Mouse (Mus musculus) liver, embryonic 16.5 days (tissue): ENCODE results near the gene Ugt1a6a. TPM values are rescaled to one million over a fixed set of nuclear protein-coding genes. Genes with fewer than 3 reads are reported as not detected.
"Not testable (repeated sequence)": the region's sequence is repeated elsewhere in the genome, so short reads cannot be mapped to it uniquely, and the experiment has no call there.

Experiments used
- ATAC-seq: fragments of 200-750 bp; cut with Nextera tagmentation; 2 replicates; pipeline ENCODE4 v1.8.0; 2017; ENCODE audit warnings: low read depth, mild to moderate bottlenecking, moderate number of reproducible peaks, moderate library complexity
- H3K27ac ChIP-seq: fragments of 300-500 bp; sonication (generic); 2 replicates; pipeline ENCODE4 v1.5.1; 2014; ENCODE audit warnings: mild to moderate bottlenecking, low read length
- H3K27me3 ChIP-seq: fragments of 300-500 bp; sonication (generic); 2 replicates; pipeline ENCODE4 v1.6.1; 2014; ENCODE audit warnings: low read depth, low read length, mixed read lengths; ENCODE audit not compliant: control insufficient read depth, insufficient read depth
- H3K36me3 ChIP-seq: fragments of 300-500 bp; sonication (generic); 2 replicates; pipeline ENCODE4 v1.6.1; 2014; ENCODE audit warnings: mild to moderate bottlenecking; ENCODE audit not compliant: control insufficient read depth, insufficient read depth
- H3K4me1 ChIP-seq: fragments of 300-500 bp; sonication (generic); 2 replicates; pipeline ENCODE4 v1.6.1; 2014; ENCODE audit warnings: low read depth, low read length, mixed read lengths; ENCODE audit not compliant: control insufficient read depth
- H3K4me2 ChIP-seq: fragments of 300-500 bp; sonication (generic); 2 replicates; pipeline ENCODE4 v1.6.1; 2014; ENCODE audit warnings: low read depth, low read length, mixed read lengths
- H3K4me3 ChIP-seq: fragments of 300-500 bp; sonication (generic); 2 replicates; pipeline ENCODE4 v1.5.1; 2014; ENCODE audit warnings: low read depth, mild to moderate bottlenecking, low read length
- H3K9ac ChIP-seq: fragments of 300-500 bp; sonication (generic); 2 replicates; pipeline ENCODE4 v1.6.1; 2014; ENCODE audit warnings: low read depth, low read length
- H3K9me3 ChIP-seq: fragments of 300-500 bp; sonication (generic); replicated peaks from 2 replicates; pipeline ENCODE4 v1.6.1; 2016; ENCODE audit warnings: low read length; ENCODE audit not compliant: control insufficient read depth
- WGBS: fragments of 180-500 bp; shearing (Covaris S2); extraction: QIAGEN DNeasy Blood & Tissue Kit; methylation state at CpG from one replicate; pipeline ENCODE4 v1.1.7; 2014; ENCODE audit not compliant: insufficient replicate concordance; 5-methylcytosine and 5-hydroxymethylcytosine counted together
- polyA plus RNA-seq: library from polyadenylated mRNA; unstranded; fragments of >200 nt; fragmentation: Nextera tagmentation; extraction: Ambion mirVana; gene quantifications from 2 replicates; pipeline ENCODE4 v1.2.1, GENCODE M21; 2015

Gene Ugt1a6a
- polyA plus RNA-seq, 1 experiment from 2014 or later = 21.8 TPM

DNA sequence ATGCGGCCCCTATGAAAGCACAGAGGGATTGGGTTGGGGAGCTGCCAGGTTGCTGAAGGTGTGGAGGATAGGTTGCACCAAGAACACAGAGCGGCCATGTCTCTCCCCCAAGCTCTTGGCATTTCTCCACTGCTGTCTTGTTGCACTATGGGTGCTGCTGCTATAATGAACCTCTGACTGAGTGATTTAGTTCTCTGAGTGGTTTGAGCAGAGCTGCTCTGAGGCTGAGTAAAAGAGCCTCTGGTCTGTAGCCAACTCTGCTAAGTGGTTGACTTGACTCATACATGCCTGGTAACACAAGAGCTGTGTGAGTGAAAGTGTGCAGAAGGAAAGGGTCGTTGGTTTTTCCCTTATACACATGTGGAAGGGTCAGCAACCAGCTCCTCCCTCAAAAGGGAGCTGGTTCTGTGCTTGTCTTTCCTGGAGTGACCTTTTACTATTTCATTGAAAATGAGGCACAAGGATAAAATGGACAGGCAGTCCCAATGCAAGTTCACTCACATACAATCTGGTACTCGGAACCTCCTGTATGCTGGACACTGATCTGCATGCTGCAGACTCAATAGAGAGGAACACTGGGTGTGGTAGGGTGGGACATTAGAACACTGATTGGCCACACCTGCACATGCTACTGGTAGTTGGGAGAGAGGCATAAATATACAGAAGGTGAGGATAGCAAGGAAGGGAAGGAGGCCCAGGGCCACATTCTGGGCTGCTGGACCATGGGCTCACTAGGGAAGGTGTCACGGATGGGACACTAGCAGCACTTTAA lies 30.7 kb upstream of the Ugt1a6a start:
- H3K4me2 ChIP-seq = peak overlapping the region; percentile 26
- H3K36me3 ChIP-seq, H3K27ac ChIP-seq, H3K27me3 ChIP-seq, H3K9me3 ChIP-seq, H3K9ac ChIP-seq, ATAC-seq, H3K4me1 ChIP-seq: not testable (repeated sequence)
- H3K4me3 ChIP-seq = peak overlapping the region; percentile 16; the same call in 1 of the 2 replicates
- WGBS = 50% methylated on average over 4 of the region's 5 CpGs

DNA sequence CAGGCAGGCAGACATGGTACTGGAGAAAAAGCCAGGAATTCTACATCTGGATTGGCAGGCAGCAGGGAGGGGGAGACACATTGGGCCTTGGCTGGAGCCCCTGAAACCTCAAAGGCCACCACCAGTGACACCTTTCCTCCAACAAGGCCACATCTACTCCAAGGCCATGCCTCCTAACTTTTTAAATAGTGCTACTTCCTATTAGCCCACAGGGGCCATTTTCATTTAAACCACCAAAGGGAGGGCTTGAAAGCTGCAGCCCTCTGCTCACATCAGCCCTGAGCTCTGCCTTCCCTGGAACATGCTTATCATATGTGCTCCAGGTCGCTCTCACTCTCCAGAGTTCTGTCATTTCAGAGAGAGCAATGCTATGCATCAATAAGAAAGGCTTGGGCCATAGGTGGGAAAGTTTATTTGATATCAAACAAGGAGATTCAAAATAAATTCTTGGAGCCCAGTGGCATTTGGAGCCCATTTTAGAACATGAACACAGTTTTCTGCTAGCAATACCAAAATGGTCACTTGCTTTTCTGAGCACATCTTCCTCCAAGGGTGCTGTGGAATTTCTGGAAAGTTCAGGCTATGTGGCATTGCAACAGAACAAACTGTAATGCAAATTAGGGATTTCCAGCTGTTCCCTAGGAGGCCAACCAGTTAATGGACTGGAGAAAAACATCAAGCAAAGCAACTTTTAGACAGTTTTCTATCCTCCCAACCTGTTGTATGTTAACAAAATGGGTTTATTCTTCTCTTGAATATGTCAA lies 29.8 kb upstream of the Ugt1a6a start:
- H3K9ac ChIP-seq = no peak overlapping the region
- whole genome bisulfite sequencing = 51% methylated on average over 1 of the region's 1 CpGs
- no peaks in the 10 kb centered on the region; the same call in 1 of the 2 replicates for H3K4me1 ChIP-seq
- no peak overlapping the region for H3K27ac ChIP-seq
- no peaks in the 10 kb centered on the region for H3K9me3 ChIP-seq
- peak overlapping the region; percentile 26 for H3K4me2 ChIP-seq
- no peak overlapping the region for H3K4me3 ChIP-seq
- no peak for ATAC-seq
- no peaks in the 10 kb centered on the region for H3K27me3 ChIP-seq
- H3K36me3 ChIP-seq = no peaks in the 10 kb centered on the region

DNA sequence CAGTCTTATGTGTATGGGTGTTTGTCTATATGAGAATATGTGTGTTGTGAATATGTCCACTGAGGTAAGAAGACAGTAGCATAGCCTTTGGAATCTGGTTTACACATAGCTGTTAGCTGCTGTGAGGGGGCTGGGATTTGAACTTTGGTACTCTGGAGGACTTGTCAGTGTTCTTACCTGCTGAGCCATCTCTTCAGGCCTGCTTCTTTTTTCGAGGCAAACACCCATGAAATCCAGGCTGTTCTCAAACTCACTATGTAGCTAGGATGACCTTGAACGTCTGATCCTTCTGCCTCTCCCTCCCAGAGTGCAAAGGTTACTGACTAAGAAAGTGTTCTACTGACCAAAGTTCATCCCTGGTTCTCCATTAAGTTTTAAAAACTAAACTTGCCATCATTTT lies 29.0 kb upstream of the Ugt1a6a start:
- H3K9me3 ChIP-seq = no peaks in the 10 kb centered on the region
- no peak overlapping the region for H3K27ac ChIP-seq
- no peaks in the 10 kb centered on the region for H3K27me3 ChIP-seq
- H3K4me3 ChIP-seq = no peak overlapping the region
- H3K4me2 ChIP-seq = 0 out of 2 replicates have a peak overlapping the region, but pooled peaks have one; percentile 18
- ATAC-seq = no peak
- H3K36me3 ChIP-seq = no peaks in the 10 kb centered on the region
- H3K4me1 ChIP-seq = no peaks in the 10 kb centered on the region; the same call in 1 of the 2 replicates
- 43% methylated on average over 2 of the region's 2 CpGs for WGBS
- H3K9ac ChIP-seq = no peak overlapping the region

DNA sequence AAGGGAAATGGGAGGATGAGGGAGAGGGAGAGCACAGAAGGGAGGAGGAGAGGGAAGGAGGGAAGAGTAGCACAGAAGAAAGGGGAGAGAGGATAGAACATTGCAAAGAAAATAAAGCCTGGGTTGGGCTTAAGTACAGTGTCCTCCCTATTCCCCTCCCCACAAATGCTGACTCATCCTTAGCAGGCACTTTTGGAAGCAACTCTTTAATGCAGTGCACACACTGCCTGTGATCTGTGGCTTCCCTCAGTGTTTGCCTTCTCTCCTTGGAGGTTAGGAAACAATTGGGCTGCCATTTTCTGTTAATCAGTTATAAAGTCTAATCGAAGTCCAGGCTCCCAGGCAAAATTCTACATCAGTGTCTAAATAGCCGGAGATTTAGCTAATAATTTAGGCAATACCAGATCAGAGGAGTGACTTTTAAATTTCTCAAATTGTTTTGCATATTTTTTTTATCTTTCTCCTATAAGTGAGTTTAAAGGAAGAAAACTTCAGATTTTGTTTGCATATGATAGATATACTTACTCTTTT lies 25.5 kb upstream of the Ugt1a6a start:
- not testable (repeated sequence) for H3K4me3 ChIP-seq, H3K4me2 ChIP-seq, H3K36me3 ChIP-seq, H3K4me1 ChIP-seq, H3K9me3 ChIP-seq, H3K9ac ChIP-seq, H3K27me3 ChIP-seq, H3K27ac ChIP-seq
- 42% methylated on average over 2 of the region's 2 CpGs for WGBS
- peak; percentile 99 for ATAC-seq

DNA sequence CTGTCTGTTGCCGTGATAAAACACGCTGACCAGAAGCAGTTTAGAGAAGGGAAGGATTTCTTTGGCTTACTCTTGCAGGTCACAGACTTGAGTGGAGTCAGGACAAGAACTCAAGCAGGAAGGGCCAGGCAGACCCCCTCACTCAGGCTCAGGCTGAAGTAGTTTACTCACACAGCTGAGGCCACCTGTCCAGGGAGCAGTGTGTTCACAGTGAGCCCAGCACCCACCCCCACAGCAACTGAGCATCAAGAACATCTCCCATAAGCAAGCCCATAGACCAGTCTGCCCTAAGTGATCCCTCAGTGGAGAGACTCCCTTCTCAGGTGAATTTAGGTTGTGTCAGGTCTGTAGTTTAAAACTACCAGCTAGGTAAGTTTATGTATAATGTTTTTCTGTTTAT lies 25.0 kb upstream of the Ugt1a6a start:
- not testable (repeated sequence) for H3K4me1 ChIP-seq, H3K4me3 ChIP-seq, H3K9ac ChIP-seq, H3K27me3 ChIP-seq, H3K4me2 ChIP-seq, H3K36me3 ChIP-seq, H3K9me3 ChIP-seq
- ATAC-seq = peak; percentile 52
- H3K27ac ChIP-seq = peak overlapping the region; percentile 53; the same call in 1 of the 2 replicates
- 35% methylated on average over 2 of the region's 2 CpGs for WGBS

DNA sequence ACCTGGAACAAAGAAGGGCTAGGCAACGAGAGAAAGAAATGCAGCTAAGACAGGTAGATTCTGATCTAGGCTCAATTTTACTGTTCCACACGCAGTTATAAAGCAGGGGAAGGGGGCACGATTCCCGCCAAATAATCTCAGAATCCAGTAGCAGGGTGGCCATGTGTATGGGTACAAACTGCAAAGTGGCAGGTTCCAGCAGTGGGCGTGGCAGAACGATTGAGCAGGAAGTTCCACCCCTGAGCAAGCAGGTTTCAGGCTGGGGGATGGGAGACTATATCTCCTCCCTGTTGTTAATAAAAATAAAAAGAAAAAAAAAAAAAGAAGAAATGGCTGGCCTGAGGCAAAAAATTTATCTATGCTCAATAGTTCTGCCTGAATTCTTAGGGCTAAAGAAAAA lies 21.8 kb upstream of the Ugt1a6a start:
- 69% methylated on average over 6 of the region's 6 CpGs for WGBS
- not testable (repeated sequence) for H3K36me3 ChIP-seq, H3K4me1 ChIP-seq, H3K4me2 ChIP-seq, H3K9ac ChIP-seq, H3K9me3 ChIP-seq, H3K27ac ChIP-seq, H3K4me3 ChIP-seq, ATAC-seq, H3K27me3 ChIP-seq

DNA sequence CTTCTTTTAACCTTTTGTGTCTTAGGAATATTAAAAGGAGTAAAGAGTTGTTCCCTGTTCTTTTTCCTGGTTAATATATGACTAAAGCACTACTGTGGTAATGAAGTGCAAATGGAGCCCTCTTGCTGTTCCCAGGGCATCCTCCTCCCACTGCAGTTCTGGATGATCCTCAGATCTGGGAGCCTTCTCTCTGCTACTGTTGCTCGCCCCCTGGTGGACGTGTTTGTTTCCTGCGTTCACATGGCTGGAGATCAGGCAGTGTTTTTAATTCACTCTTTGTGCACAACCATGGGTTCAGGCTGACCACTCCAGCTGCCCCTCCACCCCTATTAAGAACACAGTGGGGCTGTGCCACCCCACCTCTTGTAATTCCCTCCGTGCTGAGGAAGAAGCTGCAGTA lies 14.1 kb upstream of the Ugt1a6a start:
- H3K36me3 ChIP-seq, H3K9ac ChIP-seq, H3K4me2 ChIP-seq, H3K4me3 ChIP-seq, H3K27ac ChIP-seq, H3K27me3 ChIP-seq, H3K9me3 ChIP-seq, H3K4me1 ChIP-seq, ATAC-seq: not testable (repeated sequence)
- 10% methylated on average over 4 of the region's 4 CpGs for WGBS

DNA sequence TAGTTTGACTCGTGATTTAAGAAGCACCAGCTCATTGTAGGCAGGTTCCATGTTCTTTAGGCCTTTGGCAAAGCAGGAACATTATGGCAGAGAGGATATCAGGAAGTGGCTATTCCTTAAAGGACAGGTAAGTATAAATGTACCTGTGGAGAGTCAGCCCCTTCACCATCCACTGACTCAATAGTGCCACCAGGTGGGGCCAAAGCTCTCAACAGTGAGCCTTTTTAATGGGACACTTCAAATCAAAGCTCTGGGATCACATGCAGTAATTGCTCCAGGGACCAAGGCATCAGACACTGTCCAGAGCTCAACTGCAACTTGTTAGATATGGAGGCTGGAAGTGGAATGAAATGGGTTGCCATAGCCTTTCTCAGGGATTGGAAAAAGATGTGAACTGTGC lies 13.1 kb upstream of the Ugt1a6a start:
- not testable (repeated sequence) for H3K36me3 ChIP-seq, H3K4me1 ChIP-seq, H3K4me3 ChIP-seq, H3K9ac ChIP-seq, H3K4me2 ChIP-seq, H3K27me3 ChIP-seq, H3K9me3 ChIP-seq, H3K27ac ChIP-seq, ATAC-seq
- WGBS = no CpG with 5 or more reads among the region's 1 CpGs

DNA sequence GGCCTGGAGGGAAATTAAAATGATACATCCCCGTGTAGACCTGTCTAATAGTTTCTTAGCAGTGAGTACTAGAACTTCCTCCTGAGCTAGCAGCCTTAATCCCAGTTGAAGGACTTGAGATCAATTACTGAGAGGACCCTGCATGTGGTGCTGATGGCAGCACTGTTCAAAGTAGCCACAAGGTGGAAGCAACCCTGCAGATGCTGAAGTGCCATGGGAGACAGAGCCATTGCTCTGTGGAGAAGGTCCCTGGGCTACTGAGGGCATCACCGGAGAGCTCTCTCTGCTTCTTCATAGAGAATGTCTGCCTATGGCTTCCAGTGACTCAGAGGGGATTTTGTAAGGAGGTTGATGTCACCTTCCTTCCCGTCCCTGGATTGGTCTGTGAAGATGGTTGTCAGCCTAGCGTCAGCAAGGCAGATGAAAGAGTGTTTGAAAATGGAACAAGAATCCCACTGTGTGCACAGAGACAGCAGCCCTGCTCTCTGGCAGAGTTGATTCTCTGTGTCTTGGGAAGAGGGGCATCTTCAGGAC lies 8.7 kb upstream of the Ugt1a6a start:
- H3K4me3 ChIP-seq, H3K4me2 ChIP-seq, H3K4me1 ChIP-seq, H3K9ac ChIP-seq, H3K9me3 ChIP-seq, H3K27me3 ChIP-seq, H3K27ac ChIP-seq, ATAC-seq, H3K36me3 ChIP-seq: not testable (repeated sequence)
- 65% methylated on average over 4 of the region's 4 CpGs for WGBS
